Mouse (Mus musculus) thymus, adult 2 months (tissue): Measurements from ENCODE around the gene Slc22a14. TPM values are rescaled to one million over a fixed set of nuclear protein-coding genes. Genes with fewer than 3 reads are reported as not detected.

Experiments used
- DNase-seq: peaks from one replicate; pipeline ENCODE4 v3.0.0; 2021
- H3K27ac ChIP-seq: fragments of 200-500 bp; 2 replicates; pipeline ENCODE4 v1.5.1; 2012; ENCODE audit warnings: low read length, control low read depth; ENCODE audit not compliant: control insufficient read depth, insufficient read depth
- H3K27me3 ChIP-seq: fragments of 200-500 bp; 2 replicates; pipeline ENCODE4 v1.6.1; 2012; ENCODE audit warnings: mild to moderate bottlenecking, low read length, moderate library complexity, mixed read lengths; ENCODE audit not compliant: control insufficient read depth, insufficient read depth
- H3K36me3 ChIP-seq: fragments of 200-500 bp; 2 replicates; pipeline ENCODE4 v1.6.1; 2012; ENCODE audit warnings: mild to moderate bottlenecking, low read length, moderate library complexity; ENCODE audit not compliant: control insufficient read depth, insufficient read depth
- H3K4me1 ChIP-seq: fragments of 200-500 bp; replicated peaks from 2 replicates; pipeline ENCODE4 v1.6.1; 2012; ENCODE audit warnings: low read length; ENCODE audit not compliant: control insufficient read depth, insufficient read depth
- H3K4me3 ChIP-seq: fragments of 200-500 bp; 2 replicates; pipeline ENCODE4 v1.5.1; 2012; ENCODE audit warnings: mild to moderate bottlenecking, low read length, control low read depth, moderate library complexity; ENCODE audit not compliant: control insufficient read depth, insufficient read depth
- CTCF ChIP-seq: fragments of 200-500 bp; IDR thresholded peaks from 2 replicates; pipeline ENCODE4 v1.5.1; 2012; ENCODE audit warnings: mild to moderate bottlenecking, control low read depth, low read length, moderate library complexity, borderline replicate concordance; ENCODE audit not compliant: control insufficient read depth, poor library complexity, insufficient read depth; ENCODE audit errors: extremely low read depth
- POLR2A ChIP-seq: fragments of 200-500 bp; IDR thresholded peaks from 2 replicates; pipeline ENCODE4 v1.6.1; 2012; ENCODE audit warnings: mild to moderate bottlenecking, low read length, control low read depth, moderate library complexity; ENCODE audit not compliant: control insufficient read depth, poor library complexity, insufficient read depth; ENCODE audit errors: extremely low read depth
- WGBS: fragments of 180-500 bp; shearing (Covaris S2); methylation state at CpG from one replicate; pipeline ENCODE4 v1.1.7; 2018; 5-methylcytosine and 5-hydroxymethylcytosine counted together
- polyA plus RNA-seq: library from polyadenylated mRNA; depleted of rRNA; stranded (reverse); fragments of >200 nt; gene quantifications from 2 replicates; pipeline ENCODE4 v1.2.3, GENCODE M21; 2012

The Slc22a14 gene
- polyA plus RNA-seq, 1 experiment, result 0.16 TPM

- DNase-seq, result peak; percentile 48
- H3K4me1 ChIP-seq, result peaks cover 25% of the 10 kb centered on the region
These were observed 37.2 kb upstream of the Slc22a14 start for GRCm38 (mm10) chr9:119402253-119403235.

GRCm38 (mm10) chr9:119401801-119402214 lies 36.5 kb upstream of the Slc22a14 start, which contains the start of gene Acvr2b:
Acvr2b (plus strand) TSS chr9:119402118.
- Histone ChIP-seq H3K27me3 (no peaks in the 10 kb centered on the region; the same call in 1 of the 2 replicates), H3K36me3 (no peaks in the 10 kb centered on the region), H3K4me1 (peaks cover 25% of the 10 kb centered on the region), H3K27ac (no peak within 1 kb of the TSS), H3K4me3 (peak within 1 kb of the TSS; percentile 55)
- WGBS, result under 1% methylated on average over 15 of the region's 32 CpGs
- TF ChIP-seq CTCF, result peak; percentile 61; the same call in 1 of the 2 replicates
- 0 out of 2 replicates have a peak, but pooled peaks have one; percentile 23 for TF ChIP-seq POLR2A
- peak; percentile 92 for DNase-seq

More at GRCm38 (mm10) chr9:119402253-119403235, 37.2 kb upstream of the Slc22a14 start:
- Histone ChIP-seq H3K27me3 (no peaks in the 10 kb centered on the region; the same call in 1 of the 2 replicates), H3K27ac (no peak overlapping the region), H3K36me3 (no peaks in the 10 kb centered on the region), H3K4me3 (peak overlapping the region; percentile 55)
- TF ChIP-seq CTCF (peak; percentile 39; the same call in 1 of the 2 replicates), POLR2A (no peak)
- WGBS, result under 1% methylated on average over 127 of the region's 127 CpGs

GRCm38 (mm10) chr9:119401351-119401750 lies 36.0 kb upstream of the Slc22a14 start:
- TF ChIP-seq POLR2A (no peak), CTCF (no peak)
- H3K27me3 ChIP-seq, result no peaks in the 10 kb centered on the region; the same call in 1 of the 2 replicates
- peaks cover 25% of the 10 kb centered on the region for H3K4me1 ChIP-seq
- no peak overlapping the region for H3K27ac ChIP-seq
- WGBS, result 2% methylated on average over 7 of the region's 7 CpGs
- H3K4me3 ChIP-seq, result peak overlapping the region; percentile 31
- H3K36me3 ChIP-seq, result no peaks in the 10 kb centered on the region
- no peak for DNase-seq

GRCm38 (mm10) chr9:119394808-119395207 lies 29.5 kb upstream of the Slc22a14 start:
- H3K4me1 ChIP-seq, result no peaks in the 10 kb centered on the region
- no peak for DNase-seq
- no peaks in the 10 kb centered on the region for H3K36me3 ChIP-seq
- no peak overlapping the region for H3K27ac ChIP-seq
- 96% methylated on average over 1 of the region's 1 CpGs for WGBS
- H3K27me3 ChIP-seq, result no peaks in the 10 kb centered on the region
- no peak overlapping the region for H3K4me3 ChIP-seq
- TF ChIP-seq POLR2A (no peak), CTCF (no peak)

GRCm38 (mm10) chr9:119390214-119390613 lies 24.9 kb upstream of the Slc22a14 start:
- no peaks in the 10 kb centered on the region for H3K27me3 ChIP-seq
- TF ChIP-seq POLR2A (no peak), CTCF (no peak)
- no peak for DNase-seq
- H3K36me3 ChIP-seq, result no peaks in the 10 kb centered on the region
- H3K27ac ChIP-seq, result no peak overlapping the region
- H3K4me1 ChIP-seq, result no peaks in the 10 kb centered on the region
- no peak overlapping the region for H3K4me3 ChIP-seq
- WGBS, result 98% methylated on average over 2 of the region's 2 CpGs

GRCm38 (mm10) chr9:119388956-119389355 lies 23.6 kb upstream of the Slc22a14 start:
- H3K36me3 ChIP-seq, result no peaks in the 10 kb centered on the region
- WGBS, result 59% methylated on average over 5 of the region's 5 CpGs
- DNase-seq, result no peak

More at GRCm38 (mm10) chr9:119388956-119389355, 23.6 kb upstream of the Slc22a14 start:
- Histone ChIP-seq H3K4me1 (no peaks in the 10 kb centered on the region), H3K27me3 (no peaks in the 10 kb centered on the region), H3K4me3 (no peak overlapping the region), H3K27ac (no peak overlapping the region)
- TF ChIP-seq POLR2A, result no peak
- no peak for TF ChIP-seq CTCF
